Mouse (Mus musculus) lung, adult 2 months (tissue): ENCODE results near the gene Brox.

Experiments used
- CTCF ChIP-seq: fragments of 200-500 bp; IDR thresholded peaks from 2 replicates; pipeline ENCODE4 v1.5.1; 2011; ENCODE audit warnings: mild to moderate bottlenecking, low read length, control low read depth; ENCODE audit not compliant: insufficient read depth
- POLR2A ChIP-seq: fragments of 200-500 bp; IDR thresholded peaks from 2 replicates; pipeline ENCODE4 v1.6.1; 2011; ENCODE audit warnings: low read depth, mild to moderate bottlenecking, control low read depth, low read length, borderline replicate concordance; ENCODE audit errors: extremely low read depth

GRCm38 (mm10) chr1:183324433-183324832 is 27.4 kb upstream of the Brox start:
- no peak for TF ChIP-seq CTCF
- no peak for TF ChIP-seq POLR2A
